Mouse (Mus musculus): ENCODE data around the gene Smarcd1. TPM values are rescaled to one million over a fixed set of nuclear protein-coding genes. Genes with fewer than 3 reads are reported as not detected.

The Smarcd1 gene
- polyA plus RNA-seq, 1 experiment from 2014 or later: 73.1 TPM

GRCm38 (mm10) chr15:99715982-99716746, 14.2 kb downstream of the Smarcd1 start:
- Histone ChIP-seq H3K4me2 (no peak overlapping the region), H3K27me3 (no peaks in the 10 kb centered on the region), H3K36me3 (peaks cover 62% of the 10 kb centered on the region), H3K9me3 (no peaks in the 10 kb centered on the region), H3K9ac (0 out of 2 replicates have a peak overlapping the region, but pooled peaks have one; percentile 21), H3K4me1 (peaks cover 16% of the 10 kb centered on the region; the same call in 1 of the 2 replicates), H3K27ac (no peak overlapping the region), H3K4me3 (no peak overlapping the region)
- WGBS: 50% methylated on average over 11 of the region's 11 CpGs
- no peak for ATAC-seq (ENCODE audit: insufficient number of reproducible peaks, insufficient read depth, low FRiP score, low TSS enrichment, low read depth)

GRCm38 (mm10) chr15:99716814-99717213, 14.9 kb downstream of the Smarcd1 start:
- H3K4me1 ChIP-seq: peaks cover 16% of the 10 kb centered on the region; the same call in 1 of the 2 replicates
- 84% methylated on average over 12 of the region's 12 CpGs for WGBS
- H3K27me3 ChIP-seq: no peaks in the 10 kb centered on the region
- no peak overlapping the region for H3K4me3 ChIP-seq
- no peak overlapping the region for H3K9ac ChIP-seq
- H3K27ac ChIP-seq: no peak overlapping the region
- no peak overlapping the region for H3K4me2 ChIP-seq
- no peak for ATAC-seq (ENCODE audit: insufficient number of reproducible peaks, insufficient read depth, low FRiP score, low TSS enrichment, low read depth)
- peaks cover 58% of the 10 kb centered on the region for H3K36me3 ChIP-seq
- H3K9me3 ChIP-seq: no peaks in the 10 kb centered on the region

- Histone ChIP-seq H3K4me1 (peaks cover 13% of the 10 kb centered on the region; the same call in 1 of the 2 replicates), H3K9ac (no peak within 1 kb of the TSS), H3K27ac (no peak within 1 kb of the TSS), H3K4me3 (no peak within 1 kb of the TSS), H3K27me3 (no peaks in the 10 kb centered on the region), H3K36me3 (peaks cover 57% of the 10 kb centered on the region), H3K9me3 (no peaks in the 10 kb centered on the region), H3K4me2 (no peak within 1 kb of the TSS)
- WGBS: 67% methylated on average over 26 of the region's 26 CpGs
- ATAC-seq (ENCODE audit: insufficient number of reproducible peaks, insufficient read depth, low FRiP score, low TSS enrichment, low read depth): no peak
These were observed 15.7 kb downstream of the Smarcd1 start, which contains the start of gene Gpd1 for GRCm38 (mm10) chr15:99717386-99718334. TSS of gene Gpd1 (plus strand) at chr15:99717515.

- H3K36me3 ChIP-seq: peaks cover 48% of the 10 kb centered on the region
- no peak overlapping the region for H3K27ac ChIP-seq
- H3K9me3 ChIP-seq: no peaks in the 10 kb centered on the region
- ATAC-seq (ENCODE audit: insufficient number of reproducible peaks, insufficient read depth, low FRiP score, low TSS enrichment, low read depth): no peak
- no peak overlapping the region for H3K4me3 ChIP-seq
- H3K4me2 ChIP-seq: no peak overlapping the region
- peaks cover 17% of the 10 kb centered on the region for H3K4me1 ChIP-seq
- H3K27me3 ChIP-seq: no peaks in the 10 kb centered on the region
- no peak overlapping the region for H3K9ac ChIP-seq
- 89% methylated on average over 9 of the region's 9 CpGs for WGBS
These were observed 16.6 kb downstream of the Smarcd1 start for GRCm38 (mm10) chr15:99718461-99719021.

GRCm38 (mm10) chr15:99719865-99720264, 17.9 kb downstream of the Smarcd1 start:
- Histone ChIP-seq H3K27me3 (no peaks in the 10 kb centered on the region), H3K4me1 (peaks cover 30% of the 10 kb centered on the region), H3K9me3 (no peaks in the 10 kb centered on the region), H3K4me3 (no peak overlapping the region), H3K9ac (no peak overlapping the region), H3K36me3 (peaks cover 35% of the 10 kb centered on the region), H3K27ac (no peak overlapping the region), H3K4me2 (no peak overlapping the region)
- ATAC-seq (ENCODE audit: insufficient number of reproducible peaks, insufficient read depth, low FRiP score, low TSS enrichment, low read depth): no peak
- 79% methylated on average over 8 of the region's 8 CpGs for WGBS

- ATAC-seq (ENCODE audit: insufficient number of reproducible peaks, insufficient read depth, low FRiP score, low TSS enrichment, low read depth): no peak
- Histone ChIP-seq H3K9ac (no peak overlapping the region), H3K36me3 (peaks cover 27% of the 10 kb centered on the region), H3K27me3 (no peaks in the 10 kb centered on the region), H3K9me3 (no peaks in the 10 kb centered on the region), H3K4me3 (no peak overlapping the region), H3K27ac (no peak overlapping the region), H3K4me2 (no peak overlapping the region), H3K4me1 (peaks cover 28% of the 10 kb centered on the region)
- 79% methylated on average over 25 of the region's 25 CpGs for WGBS
These were observed 20.2 kb downstream of the Smarcd1 start for GRCm38 (mm10) chr15:99721921-99722743.

- no peaks in the 10 kb centered on the region for H3K9me3 ChIP-seq
- no peaks in the 10 kb centered on the region for H3K27me3 ChIP-seq
- H3K4me3 ChIP-seq: no peak overlapping the region
- no peak overlapping the region for H3K9ac ChIP-seq
- WGBS: 55% methylated on average over 10 of the region's 10 CpGs
- peaks cover 30% of the 10 kb centered on the region for H3K36me3 ChIP-seq
- no peak for ATAC-seq (ENCODE audit: insufficient number of reproducible peaks, insufficient read depth, low FRiP score, low TSS enrichment, low read depth)
- no peak overlapping the region for H3K4me2 ChIP-seq
- peak overlapping the region; percentile 69; the same call in 1 of the 2 replicates for H3K27ac ChIP-seq
- peaks cover 23% of the 10 kb centered on the region for H3K4me1 ChIP-seq
These were observed 21.2 kb downstream of the Smarcd1 start for GRCm38 (mm10) chr15:99723120-99723514.

GRCm38 (mm10) chr15:99723515-99724291, 21.8 kb downstream of the Smarcd1 start:
- Histone ChIP-seq H3K36me3 (peaks cover 30% of the 10 kb centered on the region), H3K4me1 (peaks cover 23% of the 10 kb centered on the region), H3K27me3 (no peaks in the 10 kb centered on the region), H3K4me3 (no peak overlapping the region), H3K9me3 (no peaks in the 10 kb centered on the region), H3K27ac (peak overlapping the region; percentile 69), H3K9ac (peak overlapping the region; percentile 40), H3K4me2 (peak overlapping the region; percentile 65; the same call in 1 of the 2 replicates)
- no peak for ATAC-seq (ENCODE audit: insufficient number of reproducible peaks, insufficient read depth, low FRiP score, low TSS enrichment, low read depth)
- 24% methylated on average over 11 of the region's 11 CpGs for WGBS

GRCm38 (mm10) chr15:99724292-99725021, 22.5 kb downstream of the Smarcd1 start:
- H3K9ac ChIP-seq: peak overlapping the region; percentile 60
- H3K36me3 ChIP-seq: peaks cover 31% of the 10 kb centered on the region
- 0 out of 2 replicates have a peak, but pooled peaks have one; percentile 8 for ATAC-seq (ENCODE audit: insufficient number of reproducible peaks, insufficient read depth, low FRiP score, low TSS enrichment, low read depth)
- no peaks in the 10 kb centered on the region for H3K27me3 ChIP-seq
- H3K4me3 ChIP-seq: peak overlapping the region; percentile 96
- WGBS: 8% methylated on average over 16 of the region's 16 CpGs
- peak overlapping the region; percentile 69; the same call in 1 of the 2 replicates for H3K27ac ChIP-seq
- peaks cover 23% of the 10 kb centered on the region for H3K4me1 ChIP-seq
- peak overlapping the region; percentile 65 for H3K4me2 ChIP-seq
- 0 out of 2 replicates have a peak, but pooled peaks cover 4% of the 10 kb centered on the region for H3K9me3 ChIP-seq
